Mouse (Mus musculus): ENCODE measurements around the gene Lcn8.
A peak's percentile ranks its signal among the peaks of the same experiment; 100 is the strongest.

The Lcn8 gene

DNA sequence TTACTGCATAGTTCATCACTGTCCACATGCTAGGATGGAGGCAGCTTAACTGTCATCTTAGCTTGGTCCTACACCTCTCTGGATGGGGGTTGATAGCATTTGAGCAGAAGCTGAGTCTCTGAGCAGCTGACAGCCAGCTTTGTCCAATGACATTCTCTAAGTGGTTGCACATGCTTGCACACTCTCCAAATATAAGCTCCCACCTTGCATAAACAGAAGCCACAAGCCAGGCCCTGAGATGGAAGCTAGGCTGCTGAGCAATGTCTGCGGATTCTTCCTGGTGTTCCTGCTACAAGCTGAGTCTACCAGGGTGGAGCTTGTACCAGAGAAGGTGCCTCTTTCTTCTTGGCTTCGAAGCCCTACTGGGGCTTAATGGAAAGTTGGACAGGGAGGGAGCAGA lies at the start of gene Lcn8:
Gene Lcn8, plus strand, starts transcription at position 219 of the 400 bp plus-strand sequence.
- DNase-seq: no peak

GRCm38 (mm10) chr2:25607761-25608622 lies 44.9 kb upstream of the Lcn8 start, which contains the start of gene Rabl6:
TSS of gene Rabl6 (minus strand) at chr2:25608521.
- DNase-seq: peak; percentile 95 to 96

GRCm38 (mm10) chr2:25608671-25609070 lies 44.2 kb upstream of the Lcn8 start:
- no peak for DNase-seq

DNA sequence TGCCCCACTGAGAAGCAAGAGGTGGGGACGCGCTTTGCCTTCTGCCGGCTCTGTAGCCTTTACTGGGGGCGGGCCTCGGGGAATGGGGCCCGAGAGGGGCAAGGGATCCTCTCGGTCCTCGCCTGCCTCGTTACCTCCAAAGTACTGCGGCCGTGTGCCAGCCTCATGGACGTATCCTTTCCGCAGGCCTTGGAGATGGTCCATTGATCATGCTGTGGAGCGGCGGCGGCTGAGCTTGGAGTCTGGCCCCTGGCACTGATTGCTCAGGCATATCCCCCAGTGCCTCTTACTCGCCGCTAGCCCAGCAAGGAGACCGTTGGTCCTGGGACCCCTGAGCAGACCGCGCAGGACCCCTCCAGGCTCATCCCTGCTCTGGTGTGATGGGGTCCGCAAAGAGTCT lies 36.5 kb upstream of the Lcn8 start:
- DNase-seq: peak; percentile 25 to 42

DNA sequence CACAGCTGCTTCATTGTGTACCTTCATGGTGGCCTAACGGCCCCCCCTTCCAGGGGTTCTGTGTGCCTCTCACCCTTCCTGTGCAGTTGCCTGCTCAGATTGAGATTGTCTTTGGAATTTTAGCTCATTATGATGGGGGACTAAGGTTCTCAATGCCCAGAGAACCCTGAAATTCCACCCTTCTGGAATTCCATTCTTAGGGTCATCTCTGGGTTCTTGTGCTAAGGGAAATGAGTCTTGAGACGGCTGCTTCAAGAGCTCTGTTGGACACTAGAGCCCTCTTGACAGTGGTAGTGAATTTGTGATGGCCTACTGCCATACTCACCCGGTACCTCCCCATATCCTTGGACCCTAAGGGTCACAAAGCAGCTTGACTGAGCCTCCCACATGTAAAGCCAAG lies 35.3 kb upstream of the Lcn8 start, which contains the start of gene Ccdc183:
Gene Ccdc183, minus strand, starts transcription at position 101 of the 400 bp plus-strand sequence.
- DNase-seq: no peak

DNA sequence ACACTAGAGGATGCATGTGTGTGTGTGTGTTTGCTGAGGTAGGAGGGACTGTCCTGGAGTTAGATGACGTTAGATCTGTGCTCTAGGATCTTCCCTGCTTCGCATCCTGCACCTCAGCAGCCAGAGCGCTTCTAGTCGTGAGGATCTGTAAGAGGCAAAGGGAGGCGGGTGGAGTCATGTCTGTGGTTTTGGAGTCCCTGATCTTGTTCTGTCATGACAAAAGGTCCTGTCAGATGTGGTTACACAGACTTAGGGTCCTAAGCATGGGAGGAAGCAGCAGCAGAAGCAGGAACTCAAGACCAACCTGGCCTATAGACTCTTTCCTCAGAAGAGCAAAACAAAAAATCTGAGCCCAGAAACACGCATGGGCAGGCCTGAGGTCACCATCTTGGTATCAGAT lies 32.5 kb upstream of the Lcn8 start:
- DNase-seq: no peak

- DNase-seq: no peak
These were observed 32.1 kb upstream of the Lcn8 start for GRCm38 (mm10) chr2:25620852-25621228.

GRCm38 (mm10) chr2:25621229-25622200 lies 31.4 kb upstream of the Lcn8 start, which contains the start of gene Tmem141:
TSS of gene Tmem141 (minus strand) at chr2:25622005.
- DNase-seq: peak; percentile 94 to 98

DNA sequence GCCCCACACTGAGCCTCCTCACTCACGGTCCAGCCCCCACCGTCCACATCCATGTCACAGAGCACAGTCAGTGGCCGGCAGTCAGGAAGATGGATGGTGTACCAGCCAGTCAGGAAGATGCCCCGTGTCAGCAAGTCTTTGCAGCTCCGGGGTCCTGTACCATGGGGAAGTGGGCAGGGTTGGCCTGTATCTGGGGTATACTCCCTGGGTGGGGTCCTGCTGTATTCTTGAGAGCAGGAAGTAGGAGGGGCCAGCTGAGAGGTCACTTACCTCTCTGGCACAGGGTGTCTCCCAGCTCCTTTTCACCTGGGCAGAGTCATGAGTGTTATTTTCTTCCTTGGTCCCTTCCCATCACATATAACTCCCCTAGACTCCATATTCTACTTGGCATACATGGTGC lies 26.9 kb upstream of the Lcn8 start:
- DNase-seq: no peak

GRCm38 (mm10) chr2:25627811-25628210 lies 25.1 kb upstream of the Lcn8 start, which contains the start of gene Fcna:
TSS of gene Fcna (minus strand) at chr2:25628030.
- DNase-seq: no peak

GRCm38 (mm10) chr2:25628738-25629137 lies 24.2 kb upstream of the Lcn8 start:
- no peak for DNase-seq

DNA sequence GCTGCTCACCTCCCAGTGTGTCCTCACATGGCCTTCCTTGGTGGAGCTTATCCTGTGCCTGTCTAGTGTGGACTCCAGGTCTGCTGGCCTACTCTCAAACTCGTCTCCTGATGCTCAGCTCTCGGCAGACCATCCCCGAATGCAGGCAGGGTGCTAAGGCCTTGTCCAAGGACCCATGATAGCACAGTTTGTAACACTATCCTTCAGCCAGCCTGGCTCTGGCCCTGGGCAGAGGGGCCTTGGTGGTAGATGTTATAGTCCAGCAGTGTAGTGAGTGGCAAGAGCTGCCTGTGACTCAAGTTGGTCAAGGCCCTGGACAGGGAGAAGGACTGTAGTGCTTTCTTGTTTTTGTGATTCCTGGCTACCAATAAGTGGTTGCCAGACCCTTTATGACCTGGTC lies 19.3 kb upstream of the Lcn8 start:
- no peak for DNase-seq

DNA sequence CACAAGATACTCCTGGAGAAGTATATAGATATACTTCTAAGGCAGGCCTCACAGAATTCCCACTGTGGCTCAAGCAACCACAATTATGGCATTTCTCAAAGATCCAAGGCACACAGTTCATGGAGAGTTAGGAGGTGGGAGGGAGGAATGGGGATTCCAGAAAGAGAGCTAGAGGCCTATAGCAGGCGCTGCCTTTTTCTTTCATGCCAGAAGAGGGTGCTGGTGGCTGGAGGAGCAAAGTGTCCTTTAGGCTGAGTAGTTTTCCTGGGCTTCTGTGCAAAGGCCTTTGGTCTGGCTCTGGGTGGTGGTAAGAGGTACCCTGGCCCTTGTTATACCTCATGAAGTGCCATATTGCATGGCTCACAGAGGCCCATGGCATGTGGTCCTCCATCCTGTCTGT lies 18.9 kb upstream of the Lcn8 start:
- no peak for DNase-seq

GRCm38 (mm10) chr2:25639890-25640289 lies 13.0 kb upstream of the Lcn8 start:
- DNase-seq: peak; percentile 28 to 61

- no peak for DNase-seq
These were observed 1.6 kb downstream of the Lcn8 start for GRCm38 (mm10) chr2:25654502-25654901.

DNA sequence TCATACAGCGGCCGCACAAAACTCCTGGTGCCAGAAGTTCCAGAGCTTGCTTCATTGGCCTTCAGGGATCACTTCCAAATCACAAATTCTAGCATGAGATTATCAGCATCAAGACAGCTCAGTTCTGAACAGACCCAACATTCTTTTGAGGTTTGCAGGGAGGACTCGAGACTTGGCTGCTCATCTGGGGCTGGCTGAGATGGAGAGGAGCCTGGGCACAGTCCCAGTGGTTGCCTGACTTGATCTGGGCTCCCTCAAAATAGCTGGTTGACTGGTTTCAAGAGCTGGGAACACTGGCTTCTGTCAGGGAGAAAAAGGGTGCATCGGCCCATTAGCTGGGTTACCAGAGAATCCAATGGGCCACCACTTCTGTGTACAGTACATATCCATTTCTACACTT lies 3.8 kb downstream of the Lcn8 start:
- peak; percentile 19 to 45 for DNase-seq

- peak; percentile 47 to 70 for DNase-seq
These were observed 4.3 kb downstream of the Lcn8 start for GRCm38 (mm10) chr2:25657246-25657645.

- DNase-seq: no peak
These were observed 4.7 kb downstream of the Lcn8 start, which contains the start of gene Lcn5 for GRCm38 (mm10) chr2:25657652-25658051. TSS of gene Lcn5 (plus strand) at chr2:25657952.

- DNase-seq: no peak
These were observed 7.4 kb downstream of the Lcn8 start for GRCm38 (mm10) chr2:25660279-25660678.

GRCm38 (mm10) chr2:25661245-25661970 lies 8.5 kb downstream of the Lcn8 start:
- peak; percentile 11 to 29 for DNase-seq

DNA sequence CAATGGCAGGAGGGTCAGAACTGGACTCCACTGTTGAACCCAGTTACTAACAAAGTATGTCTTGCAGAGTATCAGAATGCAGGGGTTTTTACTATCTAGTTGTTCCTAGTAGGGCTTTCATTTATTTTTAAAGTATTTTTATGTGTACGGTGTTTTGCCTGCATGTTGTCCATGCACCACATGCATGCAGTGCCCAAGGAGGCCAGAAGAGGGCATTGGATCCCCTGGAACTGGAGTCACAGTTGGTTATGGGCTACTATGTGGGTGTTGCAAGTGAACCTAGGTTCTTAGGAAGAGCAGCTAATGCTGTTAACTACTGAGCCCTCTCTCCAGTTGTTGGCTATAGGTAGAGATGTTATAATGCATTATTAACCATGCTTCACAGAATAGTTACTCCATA lies 10.6 kb downstream of the Lcn8 start:
- peak; percentile 49 to 75 for DNase-seq

DNA sequence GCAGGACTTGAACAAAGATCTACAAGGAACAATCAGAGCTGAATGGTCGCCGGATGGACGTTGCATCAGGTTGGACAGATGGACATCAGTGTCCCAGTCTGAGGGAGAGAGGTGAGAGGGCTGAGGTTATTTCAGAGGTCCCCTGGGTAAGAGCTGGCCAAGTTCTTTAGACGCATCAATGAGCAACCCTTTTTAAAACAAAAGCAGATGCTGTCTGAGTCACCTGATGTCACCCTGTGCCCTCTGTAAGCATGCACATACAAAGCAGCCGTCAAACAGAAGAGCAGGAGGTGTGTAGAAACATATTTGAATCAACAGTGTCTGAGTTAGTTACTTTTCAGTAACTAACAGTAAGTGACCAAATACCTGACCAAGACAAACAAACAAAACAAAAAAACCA lies 11.2 kb downstream of the Lcn8 start:
- DNase-seq: no peak

All from cerebellum, postnatal 25 days (tissue).